Mouse (Mus musculus): ENCODE results near the gene Bricd5.

- TF ChIP-seq CTCF (IDR thresholded peaks at IDR 0.05; ENCODE audit: low read depth, low read length), result no peak
- no peak for TF ChIP-seq POLR2A (IDR thresholded peaks at IDR 0.05; ENCODE audit: extremely low read depth, insufficient read depth, low read length)
Observed at GRCm38 (mm10) chr17:24473612-24474275, at the start of gene Bricd5.
